Mouse (Mus musculus) cerebellum, adult 2 months (tissue): ENCODE results near the gene Cerk.

Experiments used
- CTCF ChIP-seq: fragments of 200-500 bp; IDR thresholded peaks from 2 replicates; pipeline ENCODE4 v1.5.1; 2011; ENCODE audit warnings: low read depth, mild to moderate bottlenecking, control low read depth, low read length, moderate library complexity, borderline replicate concordance; ENCODE audit not compliant: insufficient read depth
- POLR2A ChIP-seq: fragments of 200-500 bp; IDR thresholded peaks from 2 replicates; pipeline ENCODE4 v1.6.1; 2011; ENCODE audit warnings: low read length, control low read depth, borderline replicate concordance; ENCODE audit not compliant: insufficient read depth

GRCm38 (mm10) chr15:86093236-86093635, 92.7 kb downstream of the Cerk start:
- no peak for TF ChIP-seq CTCF
- no peak for TF ChIP-seq POLR2A
